Mouse (Mus musculus) liver, adult 2 months (tissue): ENCODE results near the gene Atp1b2.

Source experiments
- CTCF ChIP-seq: fragments of 200-500 bp; IDR thresholded peaks from 2 replicates; pipeline ENCODE4 v1.5.1; 2011; ENCODE audit warnings: low read depth, low read length, control low read depth
- POLR2A ChIP-seq: fragments of 200-500 bp; IDR thresholded peaks from 2 replicates; pipeline ENCODE4 v1.6.1; 2011; ENCODE audit warnings: low read length, control low read depth; ENCODE audit not compliant: insufficient read depth; ENCODE audit errors: extremely low read depth

DNA sequence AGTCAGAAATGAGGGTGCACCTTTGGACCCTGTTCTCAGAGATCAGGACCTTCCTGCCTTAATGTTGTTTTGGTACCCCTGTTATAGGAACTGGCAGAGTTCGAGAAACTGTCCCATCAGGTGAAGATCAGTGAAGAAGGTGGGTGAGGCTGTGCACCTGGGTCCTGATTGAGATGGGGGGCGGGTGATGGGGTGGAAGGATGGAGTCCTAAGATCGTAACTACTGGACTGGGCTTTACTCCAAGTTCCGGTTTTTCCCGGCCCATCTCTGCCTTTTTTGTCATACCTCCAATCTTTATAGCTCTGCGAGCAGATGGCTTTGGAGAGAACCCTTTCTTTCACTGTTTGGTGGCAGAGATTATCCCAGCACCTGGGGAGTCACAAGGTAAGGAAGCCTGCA, 16.7 kb upstream of the Atp1b2 start:
- TF ChIP-seq POLR2A (no peak), CTCF (no peak)
